Mouse (Mus musculus) left cerebral cortex, adult 2 months (tissue): ENCODE data around the gene Kctd10. TPM values are rescaled to one million over a fixed set of nuclear protein-coding genes. Genes with fewer than 3 reads are reported as not detected.

Source experiments
- DNase-seq, 2 experiments: peaks; one replicate each; pipeline ENCODE4 v3.0.0; 2021 to 2022; ENCODE audit warnings: low spot score in 2 of 2, mixed read lengths in 1 of 2; ENCODE audit errors: extremely low spot score in 1 of 2
- H3K27ac ChIP-seq: fragments of 200-600 bp; 2 replicates; pipeline ENCODE4 v1.8.1; 2022
- H3K4me3 ChIP-seq: fragments of 200-600 bp; 2 replicates; pipeline ENCODE4 v1.8.1; 2022
- CTCF ChIP-seq: fragments of 200-600 bp; IDR thresholded peaks from 2 replicates; pipeline ENCODE4 v1.8.1; 2022; ENCODE audit warnings: antibody characterized with exemption, mild to moderate bottlenecking, moderate library complexity
- intact Hi-C: fragments of 180-260 bp; cut with DNase I; formaldehyde crosslinking; loops from one replicate; pipeline ENCODE4 v1.15.1; 2025
- total RNA-seq, 2 experiments: library from RNA; stranded (reverse); gene quantifications; 2 replicates each; pipeline ENCODE4 v1.2.3; 2021

Gene Kctd10
- total RNA-seq, 2 experiments from 2014 or later, result 56.8 to 58.8 TPM

DNA sequence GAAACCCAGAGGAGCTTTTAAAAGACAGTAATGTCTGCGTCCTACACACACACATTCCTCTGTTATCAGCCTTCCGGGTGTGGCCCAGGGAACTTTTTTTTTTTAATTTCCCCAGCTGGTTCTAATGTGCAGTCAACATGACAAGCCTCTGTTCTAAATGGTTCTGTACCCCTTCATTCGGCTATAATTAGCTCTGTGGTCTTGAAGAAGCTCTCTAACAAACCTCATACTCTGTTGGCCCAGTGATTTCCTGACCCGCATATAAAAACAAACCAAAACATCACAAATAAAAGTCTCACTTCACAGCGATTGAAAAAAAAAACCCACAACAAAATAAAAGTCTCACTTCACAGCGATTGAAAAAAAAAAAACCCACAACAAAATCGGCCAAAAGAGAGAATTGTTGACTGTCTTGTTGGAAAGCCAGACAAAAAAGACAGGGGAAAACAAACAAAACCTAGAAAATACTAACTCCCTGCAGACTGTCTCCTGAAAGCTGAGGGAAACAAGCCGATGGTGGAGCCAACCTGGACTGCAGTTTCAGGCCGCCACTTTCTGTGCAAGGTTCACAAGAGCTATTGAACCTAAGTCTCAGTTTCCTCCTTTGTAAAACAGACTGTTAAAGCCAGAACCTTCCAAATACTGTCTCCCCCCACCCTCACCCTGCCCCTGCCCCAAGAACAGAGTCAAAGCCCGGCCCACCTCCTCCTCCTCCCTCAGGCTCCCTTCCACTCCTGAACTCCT is 2.0 kb downstream of the Kctd10 start:
- no peak for DNase-seq
- intact Hi-C loops, result no loop called here
- no peak for TF ChIP-seq CTCF
- Histone ChIP-seq H3K27ac (peak overlapping the region; percentile 50; the same call in 1 of the 2 replicates), H3K4me3 (no peak overlapping the region)

- intact Hi-C loops, result no loop called here
- TF ChIP-seq CTCF, result no peak
- H3K27ac ChIP-seq, result peak overlapping the region; percentile 25; the same call in 1 of the 2 replicates
These were observed 5.7 kb downstream of the Kctd10 start for GRCm38 (mm10) chr5:114374409-114375213.

GRCm38 (mm10) chr5:114373581-114373980 is 6.7 kb downstream of the Kctd10 start:
- intact Hi-C loops, result no loop called here
- TF ChIP-seq CTCF, result no peak
- H3K27ac ChIP-seq, result peak overlapping the region; percentile 44; the same call in 1 of the 2 replicates
- H3K4me3 ChIP-seq, result no peak overlapping the region
- DNase-seq, result no peak

More at GRCm38 (mm10) chr5:114374409-114375213, 5.7 kb downstream of the Kctd10 start:
- H3K4me3 ChIP-seq, result no peak overlapping the region
- no peak for DNase-seq

- TF ChIP-seq CTCF, result no peak
- intact Hi-C loops, result no loop called here
- Histone ChIP-seq H3K4me3 (no peak overlapping the region), H3K27ac (peak overlapping the region; percentile 44; the same call in 1 of the 2 replicates)
- no peak for DNase-seq
These were observed 7.1 kb downstream of the Kctd10 start for GRCm38 (mm10) chr5:114373174-114373573.

DNA sequence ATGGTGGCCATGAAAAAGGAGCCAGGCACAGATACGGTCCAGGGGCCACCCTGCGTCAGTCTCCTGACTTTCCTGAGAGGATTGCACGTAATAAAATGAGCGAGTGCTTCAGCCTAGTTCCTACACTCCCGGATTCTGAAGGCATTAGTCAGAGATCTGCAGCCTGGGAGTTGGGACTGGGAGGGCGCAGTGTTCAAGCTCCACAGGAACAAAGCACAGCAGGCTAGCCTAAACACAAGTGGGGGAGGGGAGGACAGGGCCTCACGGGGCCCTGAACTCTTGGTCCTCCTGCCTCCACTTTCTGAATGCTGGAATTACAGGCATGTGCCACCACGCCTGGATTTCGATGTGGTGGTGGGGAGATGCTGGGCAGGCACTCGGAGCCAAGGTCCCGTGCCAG is 7.7 kb downstream of the Kctd10 start:
- Histone ChIP-seq H3K27ac (peak overlapping the region; percentile 41; the same call in 1 of the 2 replicates), H3K4me3 (no peak overlapping the region)
- intact Hi-C loops, result no loop called here
- DNase-seq, result no peak
- no peak for TF ChIP-seq CTCF

- intact Hi-C loops, result no loop called here
- no peak for DNase-seq
- peak overlapping the region; percentile 41; the same call in 1 of the 2 replicates for H3K27ac ChIP-seq
- TF ChIP-seq CTCF, result no peak
- no peak overlapping the region for H3K4me3 ChIP-seq
These were observed 8.4 kb downstream of the Kctd10 start for GRCm38 (mm10) chr5:114371731-114372473.

GRCm38 (mm10) chr5:114371331-114371730 is 9.0 kb downstream of the Kctd10 start:
- H3K27ac ChIP-seq, result no peak overlapping the region; the same call in 1 of the 2 replicates
- DNase-seq, result no peak
- H3K4me3 ChIP-seq, result no peak overlapping the region
- TF ChIP-seq CTCF, result no peak
- intact Hi-C loops, result no loop called here

GRCm38 (mm10) chr5:114370371-114370776 is 9.9 kb downstream of the Kctd10 start:
- intact Hi-C loops, result no loop called here
- peak overlapping the region; percentile 50; the same call in 1 of the 2 replicates for H3K27ac ChIP-seq
- no peak for DNase-seq
- TF ChIP-seq CTCF, result no peak; the same call in 1 of the 2 replicates
- no peak overlapping the region for H3K4me3 ChIP-seq

GRCm38 (mm10) chr5:114369921-114370320 is 10.4 kb downstream of the Kctd10 start:
- peak overlapping the region; percentile 50; the same call in 1 of the 2 replicates for H3K27ac ChIP-seq
- intact Hi-C loops, result no loop called here
- H3K4me3 ChIP-seq, result no peak overlapping the region
- no peak for TF ChIP-seq CTCF
- no peak for DNase-seq

GRCm38 (mm10) chr5:114368803-114369496 is 11.4 kb downstream of the Kctd10 start:
- no peak for DNase-seq
- intact Hi-C loops, result no loop called here
- no peak for TF ChIP-seq CTCF
- no peak overlapping the region for H3K27ac ChIP-seq
- H3K4me3 ChIP-seq, result no peak overlapping the region

DNA sequence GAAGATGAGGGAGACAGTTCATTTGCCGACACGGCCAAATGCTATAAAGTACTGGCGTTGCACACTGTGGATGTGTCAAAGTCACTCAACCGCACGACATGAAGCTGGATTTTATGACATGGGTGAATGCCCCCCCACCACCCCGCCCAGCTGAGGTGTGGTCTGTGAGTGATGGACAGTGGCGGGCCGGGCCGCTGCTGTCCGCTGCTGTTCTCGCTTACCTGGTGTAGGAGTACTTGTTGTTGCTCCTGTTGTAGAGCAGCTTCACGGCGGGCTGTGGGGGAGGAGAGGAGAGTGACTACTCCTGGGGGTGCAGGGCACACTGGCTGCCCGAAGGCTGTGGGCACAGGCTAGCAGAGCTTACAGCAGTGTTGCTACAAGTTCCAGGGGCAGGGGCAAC is 12.2 kb downstream of the Kctd10 start:
- no peak for TF ChIP-seq CTCF
- no peak overlapping the region for H3K4me3 ChIP-seq
- no peak for DNase-seq
- intact Hi-C loops, result no loop called here
- H3K27ac ChIP-seq, result no peak overlapping the region
